Mouse (Mus musculus): ENCODE measurements around the gene Praf2.
A peak's percentile ranks its signal among the peaks of the same experiment; 100 is the strongest.
"Not testable (repeated sequence)": the region's sequence is repeated elsewhere in the genome, so short reads cannot be mapped to it uniquely, and the experiment has no call there.

Praf2 gene

DNA sequence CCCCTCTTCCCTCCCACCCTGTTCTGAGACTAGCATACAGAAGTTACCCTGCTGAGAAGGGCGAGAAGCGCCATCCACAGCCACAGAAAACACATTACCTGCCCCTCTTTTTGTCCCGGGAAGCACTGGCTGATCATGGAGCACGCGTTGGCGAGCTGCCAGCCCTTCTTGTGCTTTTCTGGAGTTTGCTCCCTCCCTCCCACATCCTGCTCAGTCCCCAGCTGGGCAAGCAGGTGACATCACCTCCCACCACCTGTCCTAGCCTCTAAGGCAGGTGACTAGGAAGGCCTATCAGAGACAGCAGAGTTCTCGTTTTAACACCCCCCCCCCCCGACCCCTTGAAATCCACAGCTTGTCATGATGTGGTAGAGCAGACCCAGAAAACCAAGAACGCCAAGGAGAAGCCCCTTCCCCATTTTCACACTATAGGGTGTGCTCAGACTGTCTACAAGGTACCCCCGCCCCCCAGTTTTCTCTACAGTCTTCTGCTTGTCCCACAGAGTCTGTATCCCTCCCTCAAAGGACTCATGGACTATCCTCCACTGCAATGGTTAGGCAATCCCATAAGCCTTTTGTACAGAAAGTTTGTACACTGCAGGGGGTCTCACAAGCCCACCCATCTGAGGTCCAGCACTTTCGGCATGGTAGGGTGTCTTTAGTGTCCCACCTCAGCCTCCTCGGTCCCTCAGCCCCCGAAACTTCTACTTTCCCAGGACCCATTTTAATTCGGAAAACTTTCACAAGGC, 11.3 kb downstream of the Praf2 start:
- no peak for DNase-seq (ENCODE audit: low spot score in 2 of 2)

DNA sequence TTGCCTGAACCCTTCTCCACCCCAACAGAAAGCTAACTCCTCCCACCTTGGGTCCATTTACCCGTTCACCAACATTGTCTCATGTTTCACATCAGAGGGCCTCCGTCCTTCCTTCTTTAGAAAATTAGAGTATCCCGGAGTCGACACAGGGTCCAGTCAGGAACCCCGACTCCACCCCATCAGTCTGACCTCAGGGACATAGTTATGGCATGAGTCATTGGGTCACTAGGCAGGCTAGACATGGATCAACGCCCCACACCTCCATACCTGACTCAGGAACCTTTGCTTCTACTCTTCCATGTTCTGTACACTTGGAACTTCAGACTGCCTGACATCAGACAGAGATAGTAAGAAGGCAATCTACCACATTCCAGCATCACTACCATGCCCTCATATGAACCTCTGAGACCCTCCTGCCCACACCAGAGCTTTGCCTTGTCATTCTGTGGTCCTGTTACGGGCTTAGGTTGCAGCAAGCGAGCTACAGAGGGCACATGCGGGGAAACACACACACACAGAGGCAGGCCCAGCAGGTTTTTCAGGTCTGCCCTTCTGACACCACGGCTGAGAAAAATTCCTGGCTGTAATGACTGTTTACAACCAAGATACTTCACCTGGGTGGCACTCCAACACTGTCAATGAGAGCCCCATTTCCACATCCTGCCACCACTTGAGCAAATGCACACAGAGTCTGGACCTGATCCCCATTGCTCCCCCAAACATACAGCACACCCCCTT, 12.0 kb downstream of the Praf2 start:
- DNase-seq (ENCODE audit: low spot score in 2 of 2): no peak

- DNase-seq (ENCODE audit: low spot score in 2 of 2): no peak
Observed at GRCm38 (mm10) chrX:7741103-7741502, 12.9 kb downstream of the Praf2 start.

DNA sequence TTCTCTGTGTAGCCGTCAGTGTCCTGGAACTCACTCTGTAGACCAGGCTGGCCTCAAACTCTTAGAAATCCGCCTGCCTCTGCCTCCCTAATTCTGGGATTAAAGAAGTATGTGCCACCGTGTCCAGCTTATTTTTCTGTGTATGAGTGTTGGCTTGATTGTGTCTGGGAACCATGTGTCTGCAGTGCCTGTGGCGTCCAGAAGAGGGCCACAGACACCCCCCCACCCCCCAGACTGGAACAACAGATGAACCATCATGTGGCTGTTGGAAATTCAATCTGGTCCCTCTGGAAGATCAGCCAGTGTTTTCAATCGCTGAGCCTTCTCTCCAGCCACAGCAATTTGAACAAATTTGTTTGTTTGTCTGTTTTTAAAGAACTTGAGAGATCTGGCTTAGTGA, 15.2 kb downstream of the Praf2 start:
- DNase-seq (ENCODE audit: low spot score in 2 of 2): no peak

GRCm38 (mm10) chrX:7744940-7745339, 16.7 kb downstream of the Praf2 start:
- no peak for DNase-seq (ENCODE audit: low spot score in 2 of 2)

GRCm38 (mm10) chrX:7745429-7745828, 17.2 kb downstream of the Praf2 start:
- DNase-seq (ENCODE audit: low spot score in 2 of 2): no peak

- no peak for DNase-seq (ENCODE audit: low spot score in 2 of 2)
Observed at GRCm38 (mm10) chrX:7750432-7751116, 22.3 kb downstream of the Praf2 start, which contains the start of gene Ccdc120. TSS of gene Ccdc120 (minus strand) at chrX:7750905.

DNA sequence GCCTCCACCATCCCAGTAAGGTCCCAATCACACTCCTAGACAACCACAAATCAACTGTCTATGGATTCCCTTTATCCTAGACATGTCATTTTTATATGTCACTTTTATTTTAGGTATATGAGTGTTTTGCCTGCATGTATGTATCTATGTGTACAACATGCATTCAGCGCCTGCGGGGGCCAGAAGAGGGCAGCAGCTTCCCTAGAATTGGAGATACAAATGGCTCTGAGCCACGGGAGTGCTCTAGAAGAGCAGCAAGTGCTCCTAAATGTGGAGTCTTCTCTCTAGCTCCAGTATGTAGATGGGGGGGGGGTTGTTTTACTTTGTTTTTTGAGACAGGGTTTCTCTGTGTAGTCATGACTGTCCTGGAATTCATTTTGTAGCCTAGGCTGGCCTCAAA, 25.4 kb downstream of the Praf2 start:
- DNase-seq (ENCODE audit: low spot score in 2 of 2): not testable (repeated sequence)

DNA sequence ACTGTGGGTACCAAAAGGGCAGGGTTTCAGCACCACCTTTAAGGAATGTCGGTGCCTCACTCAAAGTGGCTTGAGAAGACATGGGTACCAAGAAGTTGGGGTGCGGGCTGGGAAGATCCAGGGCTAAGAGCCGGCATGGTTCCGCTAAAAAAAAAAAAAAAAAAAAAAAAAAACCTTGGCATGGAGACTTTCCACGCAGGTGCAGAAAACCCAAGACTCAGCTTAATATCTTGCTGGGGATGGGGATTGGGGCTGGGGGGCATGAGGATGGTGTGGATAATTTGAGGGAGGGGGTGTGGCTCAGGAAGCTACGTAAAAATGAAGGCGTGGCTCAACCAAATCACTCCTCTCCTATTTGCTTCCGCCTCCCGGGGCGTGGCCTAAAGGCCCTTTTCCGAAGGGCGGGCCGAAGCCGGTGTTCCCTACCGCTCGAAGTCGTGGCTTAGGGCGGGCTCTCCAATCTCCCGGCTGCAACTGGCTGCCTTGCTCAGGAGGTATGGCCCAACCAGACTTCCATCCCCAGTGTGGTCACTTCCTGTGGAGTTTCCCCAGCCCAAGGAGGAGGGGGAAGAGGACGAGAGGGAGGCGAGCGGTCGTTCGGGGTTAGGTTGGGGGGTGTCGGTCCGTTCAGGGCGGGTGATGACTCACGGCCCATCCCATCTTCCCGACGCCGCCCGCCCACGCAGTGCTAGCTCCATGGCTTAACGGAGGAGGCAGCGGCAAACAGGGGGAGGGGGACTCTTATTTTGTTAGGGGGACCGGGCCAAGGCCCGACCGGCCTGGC, 34.1 kb downstream of the Praf2 start, which contains the start of gene Tfe3:
TSS of gene Tfe3 (plus strand) at position 424 of the 784 bp plus-strand sequence.
- DNase-seq (ENCODE audit: low spot score in 2 of 2): peak; percentile 68 to 77

DNA sequence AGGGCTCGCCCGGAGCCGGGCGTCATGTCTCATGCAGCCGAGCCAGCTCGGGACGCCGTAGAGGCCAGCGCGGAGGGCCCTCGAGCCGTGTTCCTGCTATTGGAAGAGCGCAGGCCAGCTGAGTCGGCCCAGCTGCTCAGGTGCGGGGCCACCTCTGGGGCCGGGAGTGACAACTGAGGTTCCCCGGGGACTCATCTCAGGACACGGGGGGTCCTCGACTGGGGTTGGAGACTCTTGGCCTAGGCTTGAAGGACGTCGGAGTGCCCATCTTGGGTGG, 34.6 kb downstream of the Praf2 start:
- no peak for DNase-seq (ENCODE audit: low spot score in 2 of 2)

- no peak for DNase-seq (ENCODE audit: low spot score in 2 of 2)
Observed at GRCm38 (mm10) chrX:7763631-7764393, 35.6 kb downstream of the Praf2 start.

DNA sequence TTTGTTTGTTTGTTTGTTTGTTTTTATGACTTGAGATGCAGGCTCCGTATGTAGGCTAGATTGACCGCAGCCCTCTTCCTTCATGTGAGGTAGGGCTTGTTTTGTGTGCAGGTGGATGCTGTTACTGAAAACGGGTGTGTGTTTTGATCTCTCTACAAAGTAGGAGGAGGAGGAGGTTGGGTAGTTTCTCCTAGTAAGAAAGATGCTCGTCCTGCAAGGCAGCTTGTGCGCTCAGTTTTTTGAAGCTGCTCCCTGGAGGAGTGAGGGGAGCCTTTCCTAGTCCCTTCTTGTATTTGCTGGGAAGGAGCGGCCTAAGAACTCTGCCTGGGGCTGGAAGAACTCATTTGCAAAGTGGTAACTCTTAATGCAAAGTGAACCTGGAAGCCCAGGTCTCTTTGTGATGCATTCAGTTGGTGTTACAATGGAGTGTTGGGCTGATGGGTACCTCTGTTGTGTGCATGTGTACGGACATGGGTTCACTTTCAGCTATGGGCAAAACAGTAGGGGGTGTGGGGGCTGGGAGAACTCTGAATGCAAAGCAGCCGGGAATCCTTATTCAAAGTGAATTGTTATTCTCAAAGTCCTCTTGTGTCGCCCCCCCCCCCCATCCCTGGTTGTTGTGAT, 36.5 kb downstream of the Praf2 start:
- DNase-seq (ENCODE audit: low spot score in 2 of 2): no peak

DNA sequence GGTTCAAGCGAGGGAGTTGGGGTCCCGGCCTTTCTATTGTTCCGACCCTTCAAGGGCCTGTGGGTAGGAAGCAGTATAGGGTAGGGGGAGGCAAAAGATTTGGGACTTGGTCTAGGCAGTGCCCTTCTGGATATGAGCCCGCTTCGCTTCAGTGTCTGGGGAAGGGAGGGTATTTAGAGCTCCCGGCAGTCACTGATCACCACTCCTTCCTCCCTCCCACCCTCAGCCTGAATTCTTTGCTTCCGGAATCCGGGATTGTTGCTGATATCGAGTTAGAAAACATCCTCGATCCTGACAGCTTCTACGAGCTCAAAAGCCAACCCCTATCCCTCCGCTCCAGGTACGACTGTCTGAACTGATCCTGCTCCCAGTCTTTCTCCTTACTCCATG, 37.0 kb downstream of the Praf2 start:
- no peak for DNase-seq (ENCODE audit: low spot score in 2 of 2)

- no peak for DNase-seq (ENCODE audit: low spot score in 2 of 2)
Observed at GRCm38 (mm10) chrX:7765764-7766163, 37.5 kb downstream of the Praf2 start.

DNA sequence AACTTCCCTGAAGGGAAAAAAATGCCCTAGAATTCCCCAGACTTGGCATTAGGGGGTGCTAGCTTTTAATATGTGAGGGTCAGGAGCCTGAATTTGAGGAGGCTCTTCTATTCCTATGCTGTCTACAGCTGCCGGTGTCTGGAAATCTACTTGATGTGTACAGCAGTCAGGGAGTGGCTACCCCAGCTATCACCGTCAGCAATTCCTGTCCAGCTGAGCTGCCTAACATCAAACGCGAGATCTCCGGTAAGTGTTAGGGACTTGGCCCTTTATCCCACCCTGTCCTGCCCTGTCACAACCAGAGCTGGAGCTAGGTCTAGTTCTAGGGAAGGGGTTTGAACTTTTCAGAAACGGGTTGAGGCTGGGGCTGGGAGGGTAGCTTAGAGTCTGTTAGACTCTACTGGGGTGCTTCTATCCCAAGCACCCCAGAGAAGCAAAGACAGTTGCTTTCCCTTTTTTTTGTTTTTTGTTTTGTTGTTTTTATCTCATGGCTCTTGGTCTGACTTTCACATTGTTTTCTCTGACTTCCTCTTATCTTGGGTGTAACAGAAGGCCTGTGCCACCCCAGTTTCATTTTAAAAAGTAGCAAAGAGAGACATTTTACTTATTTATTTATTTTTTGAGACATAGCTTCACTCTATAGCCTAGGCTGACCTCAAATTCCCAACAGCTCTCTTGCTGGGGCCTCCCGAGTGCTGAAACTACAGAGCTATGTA, 41.2 kb downstream of the Praf2 start:
- DNase-seq (ENCODE audit: low spot score in 2 of 2): no peak

DNA sequence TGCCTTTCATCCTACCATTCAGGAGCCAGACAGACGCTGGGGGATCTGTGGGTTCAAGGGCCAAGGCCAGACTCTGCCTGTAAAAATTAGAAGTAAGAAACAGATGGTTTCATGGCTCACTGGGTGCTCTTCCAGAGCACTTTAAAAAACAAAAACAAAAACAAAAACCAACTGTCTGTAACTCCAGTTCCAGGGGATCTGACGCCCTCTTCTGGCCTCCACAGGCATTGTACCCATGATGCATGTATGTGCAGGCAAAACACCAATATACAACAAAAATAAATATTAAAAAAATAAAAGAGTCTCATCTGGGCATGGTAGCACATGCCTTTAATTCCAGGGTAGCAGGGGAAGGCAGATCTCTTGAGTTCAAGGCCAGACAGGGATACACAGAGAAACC, 44.5 kb downstream of the Praf2 start:
- DNase-seq (ENCODE audit: low spot score in 2 of 2): no peak

- DNase-seq (ENCODE audit: low spot score in 2 of 2): no peak
Observed at GRCm38 (mm10) chrX:7775501-7776205, 47.4 kb downstream of the Praf2 start.

DNA sequence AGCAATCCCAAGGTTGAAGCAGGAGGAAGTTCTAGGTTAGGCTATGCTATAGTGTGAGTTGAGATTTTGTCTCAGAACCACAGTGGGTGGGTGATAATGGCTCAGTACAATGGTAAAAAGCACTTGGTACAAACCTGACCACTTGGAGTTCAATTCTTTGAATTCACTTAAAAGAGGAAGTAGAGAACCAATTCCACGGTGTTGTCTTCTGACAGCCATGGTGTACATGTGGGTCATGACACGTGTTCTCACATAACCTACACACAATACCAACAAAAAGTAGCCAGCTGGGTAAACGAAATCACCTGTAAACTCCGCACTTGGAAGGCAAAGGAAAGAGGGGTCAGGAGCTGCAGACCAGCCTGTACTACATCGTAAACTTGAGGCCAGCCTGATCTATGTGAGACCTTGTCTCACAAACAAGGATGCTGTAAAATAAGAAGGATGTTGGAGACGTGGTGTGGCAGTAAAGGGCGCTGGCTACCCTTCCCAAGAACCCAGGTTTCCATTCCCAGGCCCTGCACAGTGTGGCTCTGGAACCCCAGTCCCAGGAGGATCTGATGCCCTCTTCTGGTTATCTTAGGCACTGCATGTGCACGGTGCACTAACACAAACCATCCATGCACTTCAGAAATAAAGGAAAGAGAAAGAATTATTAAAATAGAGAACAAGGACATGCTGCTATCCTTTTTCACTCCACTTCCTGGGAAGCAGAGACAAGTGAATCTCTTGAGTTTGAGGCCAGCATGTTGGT, 48.3 kb downstream of the Praf2 start:
- peak; percentile 28 to 60 for DNase-seq (ENCODE audit: low spot score in 2 of 2)

Data from spleen, postnatal 14 days (tissue).